Mouse (Mus musculus) olfactory bulb, adult 2 months (tissue): ENCODE results near the gene Celf2.

ENCODE experiments used
- CTCF ChIP-seq: fragments of 200-500 bp; IDR thresholded peaks from 2 replicates; pipeline ENCODE4 v1.5.1; 2012; ENCODE audit warnings: low read depth, mild to moderate bottlenecking, low read length, moderate library complexity; ENCODE audit not compliant: insufficient read depth
- POLR2A ChIP-seq: fragments of 200-500 bp; IDR thresholded peaks from 2 replicates; pipeline ENCODE4 v1.6.1; 2012; ENCODE audit warnings: mild to moderate bottlenecking, low read depth, low read length, moderate library complexity; ENCODE audit not compliant: insufficient read depth

- TF ChIP-seq CTCF (no peak), POLR2A (no peak)
Observed at GRCm38 (mm10) chr2:6561337-6561736, 948.0 kb downstream of the Celf2 start.
